Mouse (Mus musculus) liver, embryonic 14.5 days (tissue): Measurements from ENCODE around the gene Fam163a.

Experiments used
- CTCF ChIP-seq: IDR thresholded peaks from 2 replicates; pipeline ENCODE4 v1.5.1; 2016; ENCODE audit warnings: antibody characterized with exemption, low read depth, control low read depth
- EP300 ChIP-seq: IDR thresholded peaks from 2 replicates; pipeline ENCODE4 v1.6.1; 2016; ENCODE audit warnings: antibody characterized with exemption, low read depth

- TF ChIP-seq EP300 = no peak
- TF ChIP-seq CTCF = no peak
Observed at GRCm38 (mm10) chr1:156197588-156197987, 7.2 kb downstream of the Fam163a start.
